ENCODE assay signal across 7 mouse cellular contexts in genomic region chrX:103821832-103822196, GRCm38 (mm10). TPM values are rescaled to one million over a fixed set of nuclear protein-coding genes. Genes with fewer than 3 reads are reported as not detected.
A peak's percentile ranks its signal among the peaks of the same experiment; 100 is the strongest.
DNase-seq lines count a peak whose midpoint lies in the region; ATAC-seq and TF ChIP-seq lines count a peak whose summit lies in the region.

Gene Slc16a2 (minus strand): TSS chrX:103821983.

- H3K9me3 ChIP-seq in intestine, postnatal 0 days (ENCODE audit: control insufficient read depth), result no peaks in the 10 kb centered on the region
- H3K9me3 ChIP-seq in limb, embryonic 10.5 days (replicated peaks), result no peaks in the 10 kb centered on the region
- no peaks in the 10 kb centered on the region for H3K9me3 ChIP-seq in midbrain, embryonic 11.5 days (ENCODE audit: control insufficient read depth, low read length)

- 9% methylated on average over 17 of the region's 17 CpGs for WGBS in intestine, postnatal 0 days
- WGBS in limb, embryonic 10.5 days, result 8% methylated on average over 17 of the region's 17 CpGs
- 9% methylated on average over 14 of the region's 17 CpGs for WGBS in midbrain, embryonic 11.5 days

- peak; percentile 76 for DNase-seq in adrenal gland, postnatal 14 days
- peak; percentile 83 for DNase-seq in embryo, embryonic 10.5 days (ENCODE audit: low spot score)
- DNase-seq in heart, adult 11 months, result peak; percentile 98
- DNase-seq in limb, embryonic 10.5 days (ENCODE audit: low spot score), result peak; percentile 74
- peak; percentile 95 for DNase-seq in midbrain, embryonic 11.5 days (ENCODE audit: low spot score, missing footprints)
- DNase-seq in right cerebral cortex, postnatal 4 days, result peak; percentile 59

- H3K4me3 ChIP-seq in intestine, postnatal 0 days (ENCODE audit: low read depth, low read length), result peak within 1 kb of the TSS; percentile 50
- peak within 1 kb of the TSS; percentile 62 for H3K4me3 ChIP-seq in limb, embryonic 10.5 days
- peak within 1 kb of the TSS; percentile 46 for H3K4me3 ChIP-seq in midbrain, embryonic 11.5 days (ENCODE audit: low read depth, low read length)

- ATAC-seq in intestine, postnatal 0 days, result peak; percentile 56
- ATAC-seq in midbrain, embryonic 11.5 days (ENCODE audit: low FRiP score), result peak; percentile 91

- TF ChIP-seq CTCF in intestine, postnatal 0 days (IDR thresholded peaks at IDR 0.05; ENCODE audit: low read depth), result no peak

- H3K9ac ChIP-seq in intestine, postnatal 0 days (ENCODE audit: low read depth, low read length), result no peak within 1 kb of the TSS; the same call in 1 of the 2 replicates
- H3K9ac ChIP-seq in midbrain, embryonic 11.5 days (ENCODE audit: low read length), result peak within 1 kb of the TSS; percentile 64

- no peaks in the 10 kb centered on the region for H3K36me3 ChIP-seq in intestine, postnatal 0 days (ENCODE audit: control insufficient read depth, insufficient read depth)
- no peaks in the 10 kb centered on the region for H3K36me3 ChIP-seq in limb, embryonic 10.5 days
- no peaks in the 10 kb centered on the region for H3K36me3 ChIP-seq in midbrain, embryonic 11.5 days (ENCODE audit: control insufficient read depth, insufficient read depth, low read length)

- H3K27ac ChIP-seq in intestine, postnatal 0 days (ENCODE audit: low read depth, low read length), result peak within 1 kb of the TSS; percentile 46; the same call in 1 of the 2 replicates
- peak within 1 kb of the TSS; percentile 87 for H3K27ac ChIP-seq in limb, embryonic 10.5 days
- H3K27ac ChIP-seq in midbrain, embryonic 11.5 days (ENCODE audit: low read depth, low read length), result no peak within 1 kb of the TSS; the same call in 1 of the 2 replicates

- H3K27me3 ChIP-seq in intestine, postnatal 0 days (replicated peaks; ENCODE audit: control insufficient read depth, insufficient read depth, low read length), result no peaks in the 10 kb centered on the region
- peaks cover 96% of the 10 kb centered on the region for H3K27me3 ChIP-seq in limb, embryonic 10.5 days (ENCODE audit: low read depth, poor library complexity, severe bottlenecking)
- H3K27me3 ChIP-seq in midbrain, embryonic 11.5 days (ENCODE audit: control insufficient read depth, insufficient read depth, low read length), result peaks cover 72% of the 10 kb centered on the region

- H3K4me1 ChIP-seq in intestine, postnatal 0 days (replicated peaks; ENCODE audit: control insufficient read depth, insufficient read depth, low read length), result no peaks in the 10 kb centered on the region
- H3K4me1 ChIP-seq in limb, embryonic 10.5 days, result peaks cover 15% of the 10 kb centered on the region; the same call in 1 of the 2 replicates
- 0 out of 2 replicates have a peak, but pooled peaks cover 2% of the 10 kb centered on the region for H3K4me1 ChIP-seq in midbrain, embryonic 11.5 days (ENCODE audit: control insufficient read depth, insufficient read depth, low read length)

- H3K4me2 ChIP-seq in intestine, postnatal 0 days (replicated peaks; ENCODE audit: low read depth), result peak within 1 kb of the TSS; percentile 79
- peak within 1 kb of the TSS; percentile 81 for H3K4me2 ChIP-seq in midbrain, embryonic 11.5 days

RNA-seq across cellular contexts. Expression of gene Slc16a2, which starts in this region (rescaled TPM):
- total RNA-seq in adrenal gland, postnatal 14 days (2021), result 34.7 and 54.2 TPM in 2 replicates
- 4.8 and 5.9 TPM in 2 replicates for polyA plus RNA-seq in intestine, postnatal 0 days (2015; fragmentation: Nextera tagmentation; extraction: Ambion mirVana)
- polyA plus RNA-seq in limb, embryonic 10.5 days (2016; fragmentation: Nextera tagmentation; extraction: Ambion mirVana), result 9.8 and 14.8 TPM in 2 replicates
- 13.4 and 14.0 TPM in 2 replicates for polyA plus RNA-seq in midbrain, embryonic 11.5 days (2014; fragmentation: Nextera tagmentation; extraction: Ambion mirVana)
